In the genomic region with DNA sequence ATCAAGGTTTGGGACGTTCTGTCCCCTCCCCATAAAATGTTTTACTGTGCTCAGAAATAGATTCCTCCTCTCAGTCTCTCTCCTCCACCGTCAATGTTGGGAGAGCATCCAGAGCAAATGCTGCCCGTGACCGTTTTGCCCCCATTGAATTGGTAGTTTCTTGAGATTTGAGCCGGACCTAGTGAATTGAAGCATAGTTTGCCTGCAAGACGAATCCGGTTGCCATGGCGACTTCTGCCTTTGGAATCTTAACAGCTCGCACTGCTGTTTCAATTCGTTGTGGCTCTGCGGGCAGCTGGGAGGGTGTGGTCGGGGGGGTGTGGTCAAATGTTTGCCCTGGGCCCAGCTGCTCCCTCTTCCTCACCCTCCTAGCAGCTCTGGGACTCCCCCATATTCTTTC, we compare ENCODE assay signal across 8 mouse cellular contexts. TPM values are rescaled to one million over a fixed set of nuclear protein-coding genes. Genes with fewer than 3 reads are reported as not detected.
DNase-seq lines count a peak whose midpoint lies in the region; ATAC-seq and TF ChIP-seq lines count a peak whose summit lies in the region.

No protein-coding gene starts in this region.

- TF ChIP-seq CTCF in ES-Bruce4 (IDR thresholded peaks at IDR 0.05; ENCODE audit: low read depth, low read length), result no peak

- peak overlapping the region; percentile 78 for H3K4me2 ChIP-seq in forebrain, embryonic 12.5 days
- peak overlapping the region; percentile 81 for H3K4me2 ChIP-seq in heart, embryonic 16.5 days (ENCODE audit: low read depth, low read length)
- peak overlapping the region; percentile 94 for H3K4me2 ChIP-seq in liver, embryonic 16.5 days (ENCODE audit: low read depth, low read length)
- peak overlapping the region; percentile 83 for H3K4me2 ChIP-seq in neural tube, embryonic 12.5 days (replicated peaks)

- no peaks in the 10 kb centered on the region for H3K4me1 ChIP-seq in ES-Bruce4 (ENCODE audit: control insufficient read depth, insufficient read depth, low read length)
- peaks cover 12% of the 10 kb centered on the region for H3K4me1 ChIP-seq in brown adipose tissue, adult 24 weeks (ENCODE audit: control insufficient read depth, insufficient read depth, insufficient read length, low read length)
- H3K4me1 ChIP-seq in forebrain, embryonic 12.5 days, result peaks cover 34% of the 10 kb centered on the region
- peaks cover 43% of the 10 kb centered on the region for H3K4me1 ChIP-seq in heart, embryonic 16.5 days (ENCODE audit: control insufficient read depth, insufficient read depth, low read length)
- peaks cover 43% of the 10 kb centered on the region for H3K4me1 ChIP-seq in liver, embryonic 16.5 days (ENCODE audit: control insufficient read depth, low read depth, low read length)
- peaks cover 17% of the 10 kb centered on the region for H3K4me1 ChIP-seq in neural tube, embryonic 12.5 days

- 0% methylated on average over 12 of the region's 12 CpGs for WGBS in forebrain, embryonic 12.5 days
- WGBS in heart, embryonic 16.5 days, result 0% methylated on average over 12 of the region's 12 CpGs
- 1% methylated on average over 12 of the region's 12 CpGs for WGBS in liver, embryonic 16.5 days (ENCODE audit: insufficient replicate concordance)
- WGBS in neural tube, embryonic 12.5 days, result under 1% methylated on average over 12 of the region's 12 CpGs

- H3K4me3 ChIP-seq in ES-Bruce4 (ENCODE audit: low read depth, low read length), result peak overlapping the region; percentile 72
- peak overlapping the region; percentile 93 for H3K4me3 ChIP-seq in brown adipose tissue, adult 24 weeks (ENCODE audit: insufficient read depth, low read depth, low read length)
- H3K4me3 ChIP-seq in forebrain, embryonic 12.5 days (replicated peaks), result peak overlapping the region; percentile 83
- peak overlapping the region; percentile 81 for H3K4me3 ChIP-seq in heart, embryonic 16.5 days (ENCODE audit: low read length)
- peak overlapping the region; percentile 92 for H3K4me3 ChIP-seq in liver, embryonic 16.5 days (ENCODE audit: low read depth, low read length)
- H3K4me3 ChIP-seq in neural tube, embryonic 12.5 days, result peak overlapping the region; percentile 79

- DNase-seq in kidney, postnatal 25 days, result peak; percentile 79 to 80
- DNase-seq in testis, postnatal 10 days (ENCODE audit: low spot score), result peak; percentile 74

- no peaks in the 10 kb centered on the region for H3K9me3 ChIP-seq in ES-Bruce4 (replicated peaks; ENCODE audit: control insufficient read depth, insufficient read depth, low read length, poor library complexity, severe bottlenecking)
- H3K9me3 ChIP-seq in forebrain, embryonic 12.5 days, result no peaks in the 10 kb centered on the region
- H3K9me3 ChIP-seq in heart, embryonic 16.5 days (replicated peaks; ENCODE audit: control insufficient read depth, low read length), result no peaks in the 10 kb centered on the region
- H3K9me3 ChIP-seq in liver, embryonic 16.5 days (replicated peaks; ENCODE audit: control insufficient read depth, low read length), result no peaks in the 10 kb centered on the region
- H3K9me3 ChIP-seq in neural tube, embryonic 12.5 days, result no peaks in the 10 kb centered on the region

- ATAC-seq in forebrain, embryonic 12.5 days (ENCODE audit: low FRiP score), result no peak
- no peak for ATAC-seq in heart, embryonic 16.5 days (replicated peaks; ENCODE audit: extremely low read depth, insufficient read depth, low FRiP score)
- ATAC-seq in liver, embryonic 16.5 days (ENCODE audit: low read depth), result peak; percentile 26
- ATAC-seq in neural tube, embryonic 12.5 days (ENCODE audit: low FRiP score, low read depth), result peak; percentile 33; the same call in 1 of the 2 replicates

- TF ChIP-seq EP300 in ES-Bruce4 (IDR thresholded peaks at IDR 0.05; ENCODE audit: insufficient read depth, low read depth, low read length), result 0 out of 2 replicates have a peak, but pooled peaks have one; percentile 41

- H3K27me3 ChIP-seq in ES-Bruce4 (ENCODE audit: control insufficient read depth, insufficient read depth, low read length, poor library complexity, severe bottlenecking), result no peaks in the 10 kb centered on the region
- H3K27me3 ChIP-seq in forebrain, embryonic 12.5 days, result peaks cover 6% of the 10 kb centered on the region; the same call in 1 of the 2 replicates
- no peaks in the 10 kb centered on the region for H3K27me3 ChIP-seq in heart, embryonic 16.5 days (ENCODE audit: control insufficient read depth, insufficient read depth, low read length)
- no peaks in the 10 kb centered on the region for H3K27me3 ChIP-seq in liver, embryonic 16.5 days (ENCODE audit: control insufficient read depth, insufficient read depth, low read depth, low read length)
- H3K27me3 ChIP-seq in neural tube, embryonic 12.5 days (replicated peaks), result no peaks in the 10 kb centered on the region

- no peak overlapping the region for H3K27ac ChIP-seq in ES-Bruce4 (ENCODE audit: insufficient read depth, low read length)
- peak overlapping the region; percentile 71; the same call in 1 of the 2 replicates for H3K27ac ChIP-seq in brown adipose tissue, adult 24 weeks (replicated peaks; ENCODE audit: low read depth, low read length)
- H3K27ac ChIP-seq in forebrain, embryonic 12.5 days, result peak overlapping the region; percentile 97
- peak overlapping the region; percentile 92 for H3K27ac ChIP-seq in heart, embryonic 16.5 days (ENCODE audit: low read length)
- peak overlapping the region; percentile 98 for H3K27ac ChIP-seq in liver, embryonic 16.5 days (ENCODE audit: low read length)
- H3K27ac ChIP-seq in neural tube, embryonic 12.5 days, result 0 out of 2 replicates have a peak overlapping the region, but pooled peaks have one; percentile 91

- TF ChIP-seq POLR2A in ES-Bruce4 (IDR thresholded peaks at IDR 0.05; ENCODE audit: insufficient read depth, low read length), result no peak

- H3K36me3 ChIP-seq in ES-Bruce4 (ENCODE audit: control insufficient read depth, insufficient read depth, low read length, poor library complexity, severe bottlenecking), result no peaks in the 10 kb centered on the region
- H3K36me3 ChIP-seq in forebrain, embryonic 12.5 days (replicated peaks), result no peaks in the 10 kb centered on the region
- 0 out of 2 replicates have a peak, but pooled peaks cover 2% of the 10 kb centered on the region for H3K36me3 ChIP-seq in heart, embryonic 16.5 days (ENCODE audit: control insufficient read depth, insufficient read depth)
- H3K36me3 ChIP-seq in liver, embryonic 16.5 days (ENCODE audit: control insufficient read depth, insufficient read depth), result no peaks in the 10 kb centered on the region
- no peaks in the 10 kb centered on the region for H3K36me3 ChIP-seq in neural tube, embryonic 12.5 days

- peak overlapping the region; percentile 61 for H3K9ac ChIP-seq in ES-Bruce4 (ENCODE audit: low read depth, poor library complexity, severe bottlenecking)
- peak overlapping the region; percentile 92 for H3K9ac ChIP-seq in forebrain, embryonic 12.5 days
- peak overlapping the region; percentile 95 for H3K9ac ChIP-seq in heart, embryonic 16.5 days (ENCODE audit: low read length)
- H3K9ac ChIP-seq in liver, embryonic 16.5 days (ENCODE audit: low read depth, low read length), result peak overlapping the region; percentile 95
- peak overlapping the region; percentile 91 for H3K9ac ChIP-seq in neural tube, embryonic 12.5 days

RNA-seq across cellular contexts. Expression of gene Daam1, which starts 1.3 kb away (rescaled TPM):
- 33.0 and 34.6 TPM in 2 replicates for polyA plus RNA-seq in ES-Bruce4 (2011; ENCODE audit: insufficient read depth, insufficient read length, low read depth, missing spikeins)
- polyA plus RNA-seq in brown adipose tissue, adult 24 weeks (2012; ENCODE audit: insufficient read depth, insufficient read length, missing spikeins), result 8.3 and 11.1 TPM in 2 replicates
- polyA plus RNA-seq in forebrain, embryonic 12.5 days (2016; fragmentation: Nextera tagmentation; extraction: Ambion mirVana), result 17.0 and 18.2 TPM in 2 replicates
- 21.6 and 21.7 TPM in 2 replicates for polyA plus RNA-seq in heart, embryonic 16.5 days (2015; fragmentation: Nextera tagmentation; extraction: Ambion mirVana)
- 9.6 and 10.2 TPM in 2 replicates for polyA plus RNA-seq in liver, embryonic 16.5 days (2015; fragmentation: Nextera tagmentation; extraction: Ambion mirVana)
- 16.1 and 17.3 TPM in 2 replicates for polyA plus RNA-seq in neural tube, embryonic 12.5 days (2016; fragmentation: Nextera tagmentation; extraction: Ambion mirVana)

Comparison
In these comparisons a context has a peak if more than half of its experiments do, and no peak if none do; other contexts are left out.
1. ATAC-seq: peak in liver, embryonic 16.5 days (single experiment) and neural tube, embryonic 12.5 days (single experiment); none in forebrain, embryonic 12.5 days (single experiment) and heart, embryonic 16.5 days (single experiment).
2. Peak in every context shown above with its lines, with median percentiles within 50 percentile points of each other: H3K4me3 ChIP-seq, H3K9ac ChIP-seq and H3K4me2 ChIP-seq.